Mouse (Mus musculus) lung, adult 2 months (tissue): ENCODE measurements around the gene Tgfbr3. TPM values are rescaled to one million over a fixed set of nuclear protein-coding genes. Genes with fewer than 3 reads are reported as not detected.

Experiments used
- DNase-seq: peaks from one replicate; pipeline ENCODE4 v3.0.0; 2022
- H3K4me1 ChIP-seq: fragments of 200-500 bp; 2 replicates; pipeline ENCODE4 v1.6.1; 2011; ENCODE audit warnings: low read length; ENCODE audit not compliant: control insufficient read depth, insufficient read depth
- H3K4me3 ChIP-seq: fragments of 200-500 bp; replicated peaks from 2 replicates; pipeline ENCODE3; 2011; ENCODE audit warnings: low read depth, mild to moderate bottlenecking, control low read depth, low read length; ENCODE audit errors: extremely low read depth
- CTCF ChIP-seq: fragments of 200-500 bp; IDR thresholded peaks from 2 replicates; pipeline ENCODE4 v1.5.1; 2011; ENCODE audit warnings: mild to moderate bottlenecking, low read length, control low read depth; ENCODE audit not compliant: insufficient read depth
- POLR2A ChIP-seq: fragments of 200-500 bp; IDR thresholded peaks from 2 replicates; pipeline ENCODE4 v1.6.1; 2011; ENCODE audit warnings: low read depth, mild to moderate bottlenecking, control low read depth, low read length, borderline replicate concordance; ENCODE audit errors: extremely low read depth
- WGBS: fragments of 180-500 bp; shearing (Covaris S2); methylation state at CpG from one replicate; pipeline ENCODE4 v1.1.7; 2018; 5-methylcytosine and 5-hydroxymethylcytosine counted together
- polyA plus RNA-seq: library from polyadenylated mRNA; depleted of rRNA; stranded (reverse); fragments of >200 nt; gene quantifications from 2 replicates; pipeline ENCODE4 v1.2.3, GENCODE M21; 2012

The Tgfbr3 gene
- polyA plus RNA-seq, 1 experiment = 47.3 TPM

- TF ChIP-seq CTCF (no peak), POLR2A (no peak)
- DNase-seq = no peak
Observed at GRCm38 (mm10) chr5:107133336-107133735, 156.1 kb downstream of the Tgfbr3 start.

GRCm38 (mm10) chr5:107132231-107132630 lies 157.2 kb downstream of the Tgfbr3 start:
- TF ChIP-seq CTCF (no peak), POLR2A (no peak)
- Histone ChIP-seq H3K4me1 (no peaks in the 10 kb centered on the region), H3K4me3 (no peak overlapping the region)
- no peak for DNase-seq
- WGBS = 55% methylated on average over 8 of the region's 8 CpGs

More at GRCm38 (mm10) chr5:107133336-107133735, 156.1 kb downstream of the Tgfbr3 start:
- Histone ChIP-seq H3K4me3 (no peak overlapping the region), H3K4me1 (no peaks in the 10 kb centered on the region)
- 88% methylated on average over 2 of the region's 2 CpGs for WGBS

GRCm38 (mm10) chr5:107129304-107129703 lies 160.1 kb downstream of the Tgfbr3 start:
- TF ChIP-seq POLR2A = no peak
- TF ChIP-seq CTCF = no peak
- H3K4me1 ChIP-seq = no peaks in the 10 kb centered on the region
- H3K4me3 ChIP-seq = no peak overlapping the region
- WGBS = 81% methylated on average over 5 of the region's 5 CpGs
- DNase-seq = no peak

GRCm38 (mm10) chr5:107126561-107126960 lies 162.9 kb downstream of the Tgfbr3 start:
- WGBS = 52% methylated on average over 7 of the region's 7 CpGs
- DNase-seq = no peak
- TF ChIP-seq CTCF (no peak), POLR2A (no peak)

GRCm38 (mm10) chr5:107125131-107125530 lies 164.3 kb downstream of the Tgfbr3 start:
- TF ChIP-seq CTCF = no peak
- no peak for TF ChIP-seq POLR2A
- DNase-seq = no peak
- Histone ChIP-seq H3K4me3 (no peak overlapping the region), H3K4me1 (peaks cover 11% of the 10 kb centered on the region)
- 62% methylated on average over 6 of the region's 6 CpGs for WGBS

More at GRCm38 (mm10) chr5:107126561-107126960, 162.9 kb downstream of the Tgfbr3 start:
- peaks cover under 1% of the 10 kb centered on the region; the same call in 1 of the 2 replicates for H3K4me1 ChIP-seq
- no peak overlapping the region for H3K4me3 ChIP-seq

GRCm38 (mm10) chr5:107124531-107124930 lies 164.9 kb downstream of the Tgfbr3 start:
- peaks cover 11% of the 10 kb centered on the region for H3K4me1 ChIP-seq
- no peak for DNase-seq
- WGBS = 63% methylated on average over 7 of the region's 7 CpGs
- no peak overlapping the region for H3K4me3 ChIP-seq
- no peak for TF ChIP-seq POLR2A

- Histone ChIP-seq H3K4me3 (no peak overlapping the region), H3K4me1 (peaks cover 11% of the 10 kb centered on the region)
- TF ChIP-seq CTCF (no peak), POLR2A (no peak)
- 87% methylated on average over 4 of the region's 4 CpGs for WGBS
- DNase-seq = no peak
Observed at GRCm38 (mm10) chr5:107122622-107123021, 166.8 kb downstream of the Tgfbr3 start.

GRCm38 (mm10) chr5:107121086-107121485 lies 168.3 kb downstream of the Tgfbr3 start:
- H3K4me3 ChIP-seq = no peak overlapping the region
- peaks cover 11% of the 10 kb centered on the region for H3K4me1 ChIP-seq
- DNase-seq = peak; percentile 28
- TF ChIP-seq POLR2A (no peak), CTCF (no peak)
- 17% methylated on average over 10 of the region's 10 CpGs for WGBS

- TF ChIP-seq CTCF = no peak
- TF ChIP-seq POLR2A = no peak
- WGBS = 38% methylated on average over 3 of the region's 3 CpGs
- peaks cover 11% of the 10 kb centered on the region for H3K4me1 ChIP-seq
- no peak for DNase-seq
- no peak overlapping the region for H3K4me3 ChIP-seq
Observed at GRCm38 (mm10) chr5:107120624-107121023, 168.8 kb downstream of the Tgfbr3 start.

GRCm38 (mm10) chr5:107119896-107120295 lies 169.5 kb downstream of the Tgfbr3 start:
- no peak overlapping the region for H3K4me3 ChIP-seq
- no peak for DNase-seq
- 56% methylated on average over 6 of the region's 6 CpGs for WGBS
- peaks cover 11% of the 10 kb centered on the region for H3K4me1 ChIP-seq
- TF ChIP-seq CTCF = no peak
- no peak for TF ChIP-seq POLR2A
